Mouse (Mus musculus) thymus, postnatal 10 days (tissue): ENCODE data around the gene Unc50.

Experiments used
- DNase-seq, 2 experiments: peaks; one replicate each; pipeline ENCODE4 v3.0.0; 2021; ENCODE audit warnings: low spot score in 2 of 2

Gene Unc50

GRCm38 (mm10) chr1:37488531-37488930 is 58.6 kb downstream of the Unc50 start:
- DNase-seq = no peak
